Mouse (Mus musculus) R1 (cell line): ENCODE measurements at regions not wholly inside any gene's neighbourhood (a gene's known extent, or its start where the extent isn't known, plus 50 kb on each side); places are given as distances from the start of the nearest gene placed in this dataset.

Experiments used
- DNase-seq: peaks from one replicate; pipeline ENCODE4 v3.0.0-alpha.2; 2018; ENCODE audit warnings: low read depth, low spot score

DNA sequence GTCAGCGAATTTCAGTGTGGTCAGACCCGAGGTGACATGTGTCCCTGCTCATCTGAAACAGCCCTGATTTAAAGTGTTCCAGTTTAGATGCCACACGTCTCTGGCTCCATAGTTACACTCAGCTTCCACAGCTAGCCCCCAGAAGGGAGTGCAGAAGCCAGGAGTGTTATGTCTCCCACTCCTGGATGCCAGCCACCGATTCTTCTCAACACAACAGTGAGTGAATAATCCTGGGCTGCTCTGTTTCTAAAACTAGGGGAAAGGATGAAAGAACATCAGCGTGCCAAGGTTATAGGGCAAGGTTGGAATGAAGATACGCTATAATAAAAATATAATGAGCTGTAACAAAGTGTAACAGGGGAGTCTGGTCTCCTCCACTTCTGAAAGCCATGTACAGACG, 51.5 kb upstream of the Stmnd1 start:
- no peak for DNase-seq

DNA sequence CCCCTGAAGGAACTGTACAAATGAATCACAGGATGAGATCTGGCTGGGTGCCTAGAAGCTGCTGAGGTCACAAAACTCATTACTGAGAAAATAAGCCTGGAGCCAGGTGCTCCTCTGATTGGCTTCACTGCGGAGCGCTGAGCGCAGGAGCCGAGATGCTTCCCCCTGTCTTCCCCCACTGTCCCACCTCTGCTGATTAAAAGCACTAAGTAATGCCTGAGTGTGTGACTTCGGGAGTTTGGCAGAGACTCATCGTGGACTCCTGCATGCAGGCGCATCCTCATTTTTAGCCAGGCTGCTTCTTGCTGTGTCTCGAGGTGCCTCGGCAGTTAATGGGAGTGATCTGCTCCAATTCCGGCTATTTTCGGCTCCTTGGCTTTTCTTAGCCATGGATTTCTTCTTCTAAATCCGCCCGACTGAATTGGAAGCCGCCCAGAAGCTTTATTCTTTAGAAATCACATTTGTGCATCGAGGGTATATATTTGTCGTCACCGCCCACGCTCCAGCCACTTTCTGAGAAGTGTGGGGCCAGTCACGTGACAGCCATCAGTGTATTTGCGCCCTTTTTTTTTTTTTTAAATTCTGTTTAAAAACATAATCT, 55.3 kb upstream of the Stmnd1 start:
- DNase-seq: peak; percentile 6

DNA sequence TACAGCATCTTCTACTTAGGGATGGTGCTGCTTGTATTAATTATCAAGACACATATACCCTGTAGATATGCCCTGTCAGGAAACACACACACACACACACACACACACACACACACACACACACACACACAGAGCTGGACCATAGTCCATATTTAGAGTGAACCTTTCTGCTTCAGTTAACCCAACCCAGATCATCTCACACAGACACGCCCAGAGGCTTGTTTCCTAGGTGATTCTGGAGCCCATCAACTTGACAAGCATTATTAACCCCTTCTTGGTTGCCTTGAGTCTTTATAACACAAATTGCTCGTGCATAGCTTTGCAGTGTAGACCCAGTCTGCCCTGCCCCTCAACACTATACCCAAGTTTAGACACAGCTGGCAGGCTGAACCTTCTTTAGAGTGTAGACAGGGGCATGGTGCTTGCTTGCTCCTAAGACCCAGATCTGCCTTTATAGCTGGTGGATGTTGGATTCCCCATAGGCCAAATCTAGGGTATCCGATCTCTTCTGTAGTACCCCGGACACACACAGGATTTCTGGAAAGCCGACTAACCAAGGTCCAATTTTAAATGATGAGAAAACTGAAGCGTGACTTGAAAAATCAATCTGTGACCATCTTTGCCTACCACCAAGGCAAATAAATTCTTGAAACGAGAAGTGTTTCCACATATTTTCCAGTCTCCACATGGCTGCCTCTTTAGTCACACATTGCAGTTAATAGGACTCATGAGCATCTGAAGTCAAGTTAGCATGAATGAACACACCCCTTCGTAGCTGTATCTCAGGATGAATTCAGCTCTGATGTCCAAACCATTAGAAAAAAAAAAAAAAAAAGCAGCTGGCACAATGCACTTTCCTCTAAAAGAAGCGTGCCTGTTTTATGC, 56.3 kb upstream of the Stmnd1 start:
- DNase-seq: peak; percentile 19

DNA sequence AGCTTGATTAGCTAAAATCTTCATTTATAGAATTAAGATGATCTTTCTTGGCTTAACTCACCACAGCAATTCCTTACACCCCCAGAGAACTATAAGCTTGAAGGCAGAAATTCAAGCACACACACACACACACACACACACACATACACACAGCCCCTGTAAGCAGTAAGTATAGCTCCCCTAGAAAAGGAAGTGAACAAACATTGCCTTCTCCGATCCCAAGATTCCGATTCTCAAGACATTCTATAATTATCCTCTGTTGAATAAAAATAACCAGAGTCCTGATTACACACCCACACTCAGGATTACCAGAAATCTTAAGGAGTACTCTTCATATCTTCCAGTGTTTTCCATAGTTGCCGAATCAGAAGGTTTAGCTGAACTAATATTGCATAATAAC, 70.0 kb upstream of the Stmnd1 start:
- no peak for DNase-seq

DNA sequence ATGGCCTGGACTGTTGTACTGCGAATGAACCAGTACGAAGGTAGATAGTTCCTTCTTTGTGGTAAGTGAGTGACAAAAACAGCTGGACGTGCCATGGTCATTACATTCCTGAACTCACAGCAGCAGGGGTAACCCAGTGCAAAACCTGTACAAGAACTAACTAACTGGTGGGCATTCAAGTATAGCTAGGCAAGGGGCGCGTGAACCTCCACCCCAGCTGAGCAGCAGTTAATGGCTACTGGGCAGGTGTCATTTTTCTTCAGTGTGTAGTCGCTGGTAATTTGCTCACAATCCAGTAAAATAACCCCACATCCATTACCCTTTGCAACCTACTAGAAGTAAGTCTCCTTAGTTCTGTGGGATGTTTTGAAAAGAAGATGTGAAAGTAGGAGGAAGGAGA, 70.9 kb upstream of the Stmnd1 start:
- no peak for DNase-seq

DNA sequence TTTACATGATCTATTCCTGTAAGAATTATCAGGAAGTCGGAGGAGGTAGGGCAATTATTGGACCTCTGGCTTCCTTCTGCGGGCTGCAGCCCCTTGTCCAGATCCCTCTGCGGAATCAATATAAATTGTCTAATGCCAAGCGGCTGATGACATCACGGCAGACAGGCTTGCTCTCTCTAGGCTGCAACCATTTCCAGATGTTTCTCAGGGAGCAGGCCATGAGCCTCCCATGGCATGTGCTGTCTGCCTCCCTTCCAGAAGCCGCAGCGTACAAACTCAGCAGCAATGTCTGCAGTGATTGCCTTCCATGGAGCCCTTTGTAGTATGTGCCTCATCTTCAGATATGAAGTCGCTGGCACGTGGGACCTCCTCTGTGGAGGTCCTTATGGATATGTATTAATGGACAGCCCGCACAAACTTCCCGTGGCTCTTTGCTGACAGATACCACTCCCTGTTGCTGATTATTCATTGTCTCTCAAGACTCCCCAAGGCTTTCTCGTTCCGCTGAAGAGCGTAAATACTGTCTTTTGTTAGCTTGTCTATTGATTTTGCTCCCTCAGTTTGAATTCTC, 72.4 kb upstream of the Stmnd1 start:
- no peak for DNase-seq

DNA sequence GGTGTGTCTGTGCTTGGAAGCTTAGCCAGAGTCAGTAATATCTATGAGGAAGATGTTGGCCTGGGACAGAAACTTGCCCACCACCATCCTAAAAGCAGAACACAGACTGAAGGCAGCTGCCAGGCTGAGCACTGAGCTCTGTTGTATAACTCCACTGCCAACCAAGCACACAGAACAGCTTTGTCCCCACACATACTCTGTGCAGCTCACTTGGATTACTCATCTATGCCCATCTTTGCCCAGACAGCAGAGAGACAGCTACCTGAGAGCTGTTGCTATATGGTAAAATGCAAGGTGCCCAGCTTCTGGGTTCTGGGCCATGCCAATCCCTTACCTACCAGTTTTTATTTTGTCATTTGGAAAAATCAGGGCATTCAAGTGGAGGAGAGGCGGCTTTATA, 80.4 kb upstream of the Stmnd1 start:
- DNase-seq: no peak

DNA sequence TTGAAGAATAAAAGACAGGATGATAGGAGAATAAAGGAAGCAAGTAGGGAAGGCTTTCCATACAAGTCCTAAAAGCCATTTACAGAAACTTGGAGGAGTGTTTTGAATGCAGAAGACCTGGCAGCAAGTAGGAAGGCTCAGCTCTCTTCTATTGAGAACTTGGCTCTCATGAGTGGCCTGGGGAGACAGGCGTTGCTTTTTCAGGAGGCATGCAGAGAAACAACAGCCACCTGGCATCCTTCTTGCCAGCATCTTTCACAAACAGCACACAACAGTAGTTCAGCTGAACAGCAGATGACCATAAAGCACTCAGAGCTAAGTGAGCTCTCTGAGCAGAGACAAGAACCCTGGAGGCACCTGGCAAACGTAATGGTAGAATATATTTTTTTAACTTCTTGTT, 83.8 kb upstream of the Stmnd1 start:
- DNase-seq: no peak

DNA sequence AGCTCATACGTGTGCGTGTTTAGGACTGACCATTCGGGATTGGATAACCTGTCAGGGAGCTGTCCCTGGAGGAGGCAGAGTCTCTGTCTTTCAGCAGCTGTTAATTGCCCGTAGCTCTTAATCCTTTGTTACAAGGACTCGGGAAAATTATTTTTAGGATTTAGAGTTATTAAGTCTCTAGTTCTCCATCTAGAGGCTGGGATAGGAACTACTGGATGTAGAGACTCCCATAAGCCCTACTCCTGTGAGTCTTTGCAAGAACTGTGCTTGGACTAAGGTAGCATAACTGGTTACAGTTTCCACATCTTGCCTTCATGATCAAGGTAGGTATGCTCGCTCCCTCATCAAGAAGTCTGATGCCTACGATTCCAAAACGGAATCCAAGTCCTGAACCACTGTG, 90.7 kb upstream of the Stmnd1 start:
- DNase-seq: peak; percentile 14

DNA sequence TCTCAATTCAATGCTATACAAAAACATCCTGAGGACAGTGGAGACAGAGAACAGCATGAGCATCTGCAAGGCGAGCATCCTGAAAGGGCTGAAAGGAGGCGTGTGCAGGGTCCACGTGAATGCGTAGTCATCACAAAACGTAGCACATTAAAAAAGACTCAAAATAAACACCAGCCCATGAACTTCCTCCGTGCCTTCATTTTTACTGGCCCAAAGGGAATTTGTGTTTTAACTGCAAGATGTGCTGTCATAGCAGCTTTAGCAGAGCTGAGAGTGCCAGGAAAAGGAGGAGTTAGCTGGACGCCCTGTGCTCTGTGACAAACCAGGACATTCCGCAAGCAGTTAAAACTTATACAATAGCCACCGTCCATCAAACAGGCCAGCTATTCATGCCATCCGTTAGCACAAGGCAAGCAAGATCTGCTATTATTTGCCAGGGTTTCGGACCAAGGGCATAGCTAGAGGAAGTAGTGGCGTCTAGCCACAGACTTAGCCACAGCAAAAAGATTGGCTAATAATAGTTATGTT, 92.9 kb upstream of the Stmnd1 start:
- no peak for DNase-seq

DNA sequence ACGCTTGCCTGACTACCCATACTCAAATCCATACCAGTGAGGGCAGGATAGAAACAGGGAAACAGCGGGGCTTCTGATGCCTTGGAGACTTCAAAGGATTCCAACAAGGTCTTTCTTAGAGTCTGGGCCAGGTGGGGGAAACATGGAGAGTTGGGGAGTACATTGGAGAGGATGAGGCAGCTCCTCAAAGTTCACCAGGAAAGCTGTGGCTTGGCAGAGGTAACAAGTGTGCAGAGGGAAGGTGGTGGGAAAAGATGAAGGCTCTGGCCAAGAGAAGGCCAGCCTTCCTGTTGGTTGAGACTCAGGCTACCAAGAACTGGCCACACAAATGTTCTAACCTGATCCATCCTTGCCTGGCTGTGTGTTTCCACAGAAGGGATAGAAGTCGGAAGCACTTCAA, 93.6 kb upstream of the Stmnd1 start:
- DNase-seq: no peak

DNA sequence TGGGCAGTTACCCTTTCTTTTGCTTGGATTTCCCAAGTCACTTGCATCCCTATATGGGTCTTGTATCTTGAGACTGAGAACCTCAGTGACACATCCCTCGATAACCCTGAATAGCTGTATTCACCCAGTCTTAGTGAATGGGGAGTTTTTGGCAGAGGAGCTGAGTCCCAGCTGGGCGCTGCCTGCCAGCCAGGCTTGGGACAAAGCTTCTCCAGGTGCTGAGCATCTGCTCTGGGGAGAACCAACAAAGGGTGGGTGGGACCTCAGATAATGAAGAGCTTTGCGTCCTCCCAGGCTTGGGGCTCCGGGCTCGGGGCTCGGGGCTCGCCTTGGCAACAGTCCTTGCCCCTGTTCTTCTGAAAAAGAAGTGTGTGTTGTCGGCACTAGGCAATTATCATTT, 100.4 kb upstream of the Stmnd1 start:
- DNase-seq: no peak

DNA sequence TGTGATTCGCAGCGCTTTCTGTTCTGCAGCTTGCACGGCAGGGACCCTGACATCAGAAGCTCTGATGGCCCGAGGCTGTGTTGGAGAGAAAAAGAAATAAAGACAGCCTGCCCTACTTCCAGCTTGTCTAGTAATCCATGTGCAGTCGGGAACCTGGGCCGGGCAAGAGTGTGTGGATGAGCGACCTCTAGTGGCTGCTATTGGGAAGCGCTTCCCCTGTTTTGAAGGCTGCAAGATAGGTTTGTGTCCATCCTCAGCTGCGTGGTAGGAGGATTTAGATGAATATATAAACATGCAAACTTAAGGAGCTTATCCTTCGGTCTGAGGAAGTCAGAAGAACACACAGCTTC, 111.5 kb upstream of the Stmnd1 start:
- peak; percentile 68 for DNase-seq

DNA sequence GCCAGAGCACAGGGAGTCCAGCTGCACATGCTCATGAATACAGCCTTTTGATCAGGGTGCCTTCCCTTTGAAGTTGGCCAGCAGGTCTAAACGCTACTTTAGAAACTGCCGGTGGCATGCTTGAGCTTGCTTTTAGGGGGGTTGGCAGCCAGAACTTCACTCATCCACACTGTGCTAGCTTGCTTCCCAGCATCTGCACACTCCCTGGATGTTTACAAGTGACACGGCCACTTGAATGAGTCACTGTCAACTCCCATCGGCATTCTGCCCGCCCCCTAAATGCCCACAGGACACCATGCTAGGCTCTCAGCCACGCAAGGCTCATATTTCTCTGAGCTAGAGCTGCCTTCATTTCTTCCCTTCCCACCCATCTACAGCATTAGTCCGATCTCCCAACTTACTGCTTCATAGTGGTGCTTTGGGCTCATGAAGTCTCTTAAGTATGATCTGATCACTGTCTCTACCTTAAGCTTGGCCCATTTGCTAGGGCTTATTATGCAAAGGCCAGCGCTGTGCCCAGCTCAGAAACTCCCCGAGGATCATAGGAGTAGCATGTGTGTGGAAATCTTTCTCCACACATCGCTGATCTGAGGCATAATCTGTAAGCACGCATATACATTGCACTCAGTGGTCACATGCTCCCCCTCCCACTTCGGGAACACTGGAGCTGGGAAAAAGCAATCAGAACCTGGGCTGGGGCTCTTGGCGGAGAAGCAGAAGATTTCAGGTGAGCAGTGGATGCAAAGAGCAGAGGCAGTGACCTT, 112.1 kb upstream of the Stmnd1 start:
- DNase-seq: no peak

DNA sequence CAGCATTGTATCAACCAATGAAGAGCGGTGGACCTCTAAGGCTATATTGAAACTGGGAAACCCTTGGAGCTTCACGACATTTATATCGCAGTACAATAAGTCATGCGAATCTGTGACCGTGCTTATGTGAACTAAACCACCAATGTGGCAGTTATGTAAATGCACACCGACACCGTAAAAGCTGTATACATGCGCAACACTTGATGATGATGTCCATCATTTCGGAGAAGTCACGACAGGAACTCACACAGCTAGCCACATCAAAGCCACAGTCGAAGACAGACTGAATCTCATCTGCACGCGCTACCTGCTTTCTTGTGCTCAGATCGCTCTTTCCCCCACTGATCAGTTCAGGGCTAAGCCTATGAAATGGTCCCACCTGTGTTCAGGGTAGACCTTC, 114.2 kb upstream of the Stmnd1 start:
- DNase-seq: no peak

DNA sequence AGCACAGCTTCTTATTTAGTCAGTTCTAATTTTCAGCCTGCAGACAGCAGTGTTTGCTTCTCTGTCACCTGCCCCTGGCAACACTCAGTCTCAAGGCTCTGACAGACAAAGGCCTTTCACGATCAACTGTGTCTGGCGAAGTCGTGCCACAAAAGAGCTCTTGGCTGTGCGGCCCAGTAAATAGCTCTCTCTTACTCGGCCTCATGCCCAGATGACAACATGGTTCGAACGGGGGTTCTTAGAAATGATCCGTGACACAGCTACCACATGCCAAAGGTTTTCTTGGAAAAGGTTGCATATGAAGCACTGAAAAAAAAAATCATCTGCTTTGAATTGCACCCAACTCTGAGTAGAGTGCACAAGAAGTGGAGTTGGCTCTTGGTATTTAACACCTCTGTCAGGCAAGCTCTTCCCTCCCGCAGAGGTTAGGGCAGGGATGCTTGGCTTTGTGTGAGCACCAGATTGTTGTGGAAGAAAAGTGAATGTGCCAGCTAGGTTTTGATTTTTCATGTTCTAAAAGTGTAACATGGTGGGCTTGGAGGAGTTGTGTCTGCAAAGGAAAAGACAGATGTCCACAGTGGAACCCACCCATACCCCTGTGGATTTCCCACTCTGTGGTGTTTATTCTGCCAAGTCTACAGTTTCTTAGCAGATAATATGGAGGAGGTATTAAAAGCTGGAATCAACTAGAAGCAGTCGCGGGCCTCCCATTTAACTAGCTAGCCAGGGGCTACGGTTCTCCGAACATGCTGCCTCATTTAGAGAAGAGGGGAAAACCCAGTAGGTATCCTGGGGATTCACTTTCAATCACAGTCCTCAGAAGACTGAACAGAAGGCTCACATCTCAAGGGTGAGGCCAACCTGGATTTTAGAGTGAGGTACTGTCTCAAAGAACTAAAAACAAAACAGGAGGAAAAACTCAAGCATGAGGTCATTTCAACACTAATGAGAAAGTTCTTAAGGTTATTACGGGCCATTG, 120.0 kb upstream of the Stmnd1 start:
- no peak for DNase-seq

DNA sequence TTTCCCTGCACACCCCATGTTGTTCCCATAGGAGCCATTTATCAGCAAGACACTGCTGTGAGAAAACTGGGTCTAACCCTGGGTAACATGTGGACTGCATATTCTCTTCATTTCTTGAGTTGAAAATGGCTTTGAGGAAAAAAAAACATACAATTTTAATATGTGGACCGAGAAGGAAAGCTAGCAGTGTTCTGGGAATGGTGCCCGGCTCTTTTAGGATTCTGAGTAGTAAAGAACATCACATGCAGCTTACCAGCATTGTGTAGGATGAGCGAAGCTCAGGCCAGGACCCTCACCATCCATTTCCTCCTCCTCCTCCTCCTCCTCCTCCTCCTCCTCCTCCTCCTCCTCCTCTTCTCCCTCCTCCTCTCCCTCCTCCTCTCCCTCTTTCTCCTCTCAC, 133.5 kb upstream of the Stmnd1 start:
- DNase-seq: no peak

DNA sequence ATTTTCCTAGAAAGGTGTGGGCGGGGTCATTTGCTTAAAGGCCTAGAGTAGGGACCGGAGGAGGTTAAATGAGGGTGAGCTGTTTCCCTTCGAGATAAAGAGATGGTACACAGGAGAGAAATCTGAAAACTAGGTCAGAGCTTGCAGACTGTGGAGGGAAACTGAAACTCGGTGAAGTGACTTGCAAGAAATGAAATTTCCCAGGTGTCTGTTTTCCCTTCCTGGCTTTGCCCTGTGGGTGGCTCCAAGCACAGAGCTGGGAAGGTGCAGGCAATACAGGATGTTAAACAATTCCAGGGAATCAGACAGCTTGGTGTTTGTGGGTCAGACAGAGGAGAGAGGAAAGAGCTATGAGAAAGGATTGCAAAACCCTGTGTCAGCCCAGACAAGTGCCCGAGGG, 134.3 kb upstream of the Stmnd1 start:
- no peak for DNase-seq

DNA sequence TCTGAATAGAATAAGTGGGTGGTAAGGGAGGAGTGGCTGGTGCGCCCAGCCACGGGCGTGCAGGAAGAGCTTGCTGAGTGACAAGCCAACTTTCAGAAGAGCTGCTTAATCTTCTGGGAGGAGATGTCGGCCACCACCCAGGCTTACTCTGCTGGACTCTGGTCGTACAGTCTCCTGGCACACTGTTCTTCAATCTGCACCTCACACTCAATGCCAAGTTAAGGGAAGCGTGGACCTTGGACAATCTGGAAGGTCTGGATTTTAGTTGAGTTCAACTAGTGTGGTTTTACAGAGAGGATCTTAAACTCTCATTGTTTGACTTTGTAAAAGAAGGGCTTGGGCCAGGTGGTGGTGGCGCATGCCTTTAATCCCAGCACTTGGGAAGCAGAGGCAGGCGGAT, 138.1 kb upstream of the Stmnd1 start:
- DNase-seq: no peak

DNA sequence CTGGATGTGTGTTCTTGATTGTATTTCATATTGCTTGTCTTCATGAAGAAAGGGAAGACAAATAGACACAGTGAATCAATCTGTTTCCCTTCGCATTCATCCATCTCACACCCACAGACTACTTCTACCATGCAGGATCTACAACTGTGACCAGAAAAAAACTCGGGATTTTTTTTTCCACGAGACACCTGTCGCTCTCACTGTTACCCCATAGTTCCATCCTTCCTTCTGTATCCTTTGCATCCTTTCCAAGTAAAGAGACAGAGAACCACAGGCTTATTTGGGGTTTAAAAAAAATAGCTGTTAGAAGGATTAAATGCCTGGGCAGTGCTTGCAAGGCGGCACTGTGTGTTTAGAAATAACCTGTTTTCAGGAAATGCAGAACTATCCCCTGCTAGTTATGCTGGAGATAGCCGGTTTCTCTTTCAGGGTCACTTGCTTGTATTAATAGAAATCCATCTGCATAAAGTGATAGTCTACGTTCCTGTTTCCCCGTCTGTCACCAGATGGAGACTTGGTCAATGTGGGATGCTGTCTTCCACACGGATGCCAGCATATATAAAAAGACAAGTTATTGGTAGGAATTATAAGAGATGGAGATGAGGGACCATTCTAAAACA, 144.2 kb upstream of the Stmnd1 start:
- DNase-seq: no peak

DNA sequence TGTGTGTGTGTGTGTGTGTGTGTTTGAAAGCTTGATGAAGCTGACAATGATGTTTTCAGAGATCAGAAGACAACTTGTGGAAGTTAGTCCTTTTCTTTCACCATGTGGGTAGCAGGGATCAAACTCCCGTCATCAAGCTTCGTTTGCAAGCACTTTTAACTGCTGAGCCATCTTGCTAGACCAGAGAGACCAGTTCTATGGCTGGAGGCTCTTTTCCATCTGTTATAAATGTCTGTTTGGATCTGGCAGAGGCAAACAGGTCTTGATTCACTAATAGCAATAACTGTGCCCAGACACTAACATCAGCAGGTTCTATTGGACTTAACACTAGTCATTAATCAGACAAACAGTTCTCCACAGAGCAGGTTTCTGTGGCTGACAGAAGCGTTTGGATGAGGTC, 150.1 kb upstream of the Stmnd1 start:
- no peak for DNase-seq
